Mouse (Mus musculus) adrenal gland, adult 10 weeks (tissue): ENCODE measurements around the gene Vmn1r78. TPM values are rescaled to one million over a fixed set of nuclear protein-coding genes. Genes with fewer than 3 reads are reported as not detected.

Experiments
- polyA plus RNA-seq: library from polyadenylated mRNA; stranded (reverse); fragments of 350-450 nt; fragmentation: Illumina TruSeq; extraction: RNeasy Lipid Tissue Mini Kit (QIAGEN cat#74804); gene quantifications from one replicate; pipeline ENCODE4 v1.2.3, GENCODE M21; 2014; ENCODE audit warnings: low read depth, low replicate concordance

Vmn1r78 gene
- not detected for polyA plus RNA-seq

DNA sequence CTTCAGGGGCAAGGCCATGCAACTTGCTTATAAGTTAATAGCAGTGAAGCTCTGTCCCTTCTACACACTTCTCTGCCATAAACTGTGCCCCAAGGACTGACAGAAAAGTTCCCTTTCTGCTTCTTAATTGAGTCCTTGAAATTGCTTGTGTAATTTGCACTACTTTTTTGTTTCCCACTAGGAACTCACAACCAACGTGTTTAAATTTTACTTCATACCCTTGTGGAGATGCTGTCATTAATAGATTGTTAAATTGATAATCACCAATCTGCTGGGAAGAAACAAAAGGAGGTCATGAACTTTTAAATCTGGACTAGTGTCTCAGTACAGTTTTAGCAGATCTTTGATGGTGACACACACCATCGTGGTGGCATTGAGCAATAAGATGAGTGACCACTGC is at the start of gene Vmn1r78:
TSS of gene Vmn1r78 (plus strand) at position 301 of the 400 bp plus-strand sequence.

DNA sequence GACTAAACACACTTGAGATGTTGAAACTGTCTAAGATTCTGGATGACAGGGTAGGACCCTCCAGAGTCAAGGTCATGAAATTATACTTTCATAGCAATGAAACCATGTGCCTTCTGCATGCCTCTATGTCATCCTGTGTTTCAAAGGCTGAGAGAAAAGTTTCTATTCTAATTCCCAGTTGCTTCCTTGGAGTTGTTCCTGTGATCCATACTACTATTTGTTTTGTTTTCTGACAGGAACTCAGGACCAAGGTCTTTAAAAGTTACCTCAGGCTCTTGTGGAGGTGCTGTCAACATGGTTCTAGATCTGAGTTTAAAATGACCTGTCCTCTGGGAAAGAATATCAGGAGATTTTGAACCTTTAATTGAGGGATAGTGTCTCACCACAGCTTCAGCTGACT is 20.9 kb downstream of the Vmn1r78 start, which contains the start of gene Vmn1r79:
TSS of gene Vmn1r79 (plus strand) at position 301 of the 400 bp plus-strand sequence.

GRCm38 (mm10) chr7:12188986-12189385 is 38.9 kb downstream of the Vmn1r78 start, which contains the start of gene Vmn1r80:
TSS of gene Vmn1r80 (plus strand) at chr7:12189286.

Other genes with a start within 250 kb of the Vmn1r78 start
- gene Vmn1r76, start 212.0 kb upstream of the Vmn1r78 start, polyA plus RNA-seq: not detected
- gene Vmn1r77, start 113.5 kb upstream of the Vmn1r78 start, polyA plus RNA-seq: not detected
- not detected for gene Vmn1r79, start 21.0 kb downstream of the Vmn1r78 start, polyA plus RNA-seq
- gene Vmn1r80, start 39.0 kb downstream of the Vmn1r78 start, polyA plus RNA-seq: not detected
- not detected for gene Vmn1r81, start 118.0 kb downstream of the Vmn1r78 start, polyA plus RNA-seq
- gene Vmn1r82, start 150.2 kb downstream of the Vmn1r78 start, polyA plus RNA-seq: not detected
- not detected for gene Vmn1r83, start 179.2 kb downstream of the Vmn1r78 start, polyA plus RNA-seq
- not detected for gene Vmn1r84, start 219.0 kb downstream of the Vmn1r78 start, polyA plus RNA-seq